Mouse (Mus musculus) neural tube, embryonic 13.5 days (tissue): Measurements from ENCODE around the gene Tax1bp3. TPM values are rescaled to one million over a fixed set of nuclear protein-coding genes. Genes with fewer than 3 reads are reported as not detected.

Experiments
- ATAC-seq: fragments of 200-750 bp; cut with Nextera tagmentation; 2 replicates; pipeline ENCODE4 v1.8.0; 2017; ENCODE audit warnings: low read depth, mild to moderate bottlenecking, moderate TSS enrichment, moderate library complexity
- H3K27ac ChIP-seq: fragments of 300-500 bp; sonication (generic); replicated peaks from 2 replicates; pipeline ENCODE4 v1.5.1; 2015; ENCODE audit warnings: moderate library complexity, mild to moderate bottlenecking, inconsistent platforms
- H3K27me3 ChIP-seq: fragments of 300-500 bp; sonication (generic); 2 replicates; pipeline ENCODE4 v1.6.1; 2015; ENCODE audit warnings: mild to moderate bottlenecking, inconsistent platforms
- H3K36me3 ChIP-seq: fragments of 300-500 bp; sonication (generic); 2 replicates; pipeline ENCODE4 v1.6.1; 2015; ENCODE audit warnings: mild to moderate bottlenecking, inconsistent platforms
- H3K4me1 ChIP-seq: fragments of 300-500 bp; sonication (generic); replicated peaks from 2 replicates; pipeline ENCODE4 v1.6.1; 2015; ENCODE audit warnings: inconsistent platforms
- H3K4me2 ChIP-seq: fragments of 300-500 bp; sonication (generic); 2 replicates; pipeline ENCODE4 v1.6.1; 2015; ENCODE audit warnings: inconsistent platforms, mild to moderate bottlenecking, moderate library complexity
- H3K4me3 ChIP-seq: fragments of 300-500 bp; sonication (generic); 2 replicates; pipeline ENCODE4 v1.5.1; 2015; ENCODE audit warnings: mild to moderate bottlenecking, inconsistent platforms
- H3K9ac ChIP-seq: fragments of 300-500 bp; sonication (generic); 2 replicates; pipeline ENCODE4 v1.6.1; 2015; ENCODE audit warnings: moderate library complexity, mild to moderate bottlenecking, inconsistent platforms
- H3K9me3 ChIP-seq: fragments of 300-500 bp; sonication (generic); 2 replicates; pipeline ENCODE4 v1.6.1; 2016; ENCODE audit warnings: inconsistent platforms
- WGBS: fragments of 180-500 bp; shearing (Covaris S2); methylation state at CpG from one replicate; pipeline ENCODE4 v1.1.7; 2015; 5-methylcytosine and 5-hydroxymethylcytosine counted together
- polyA plus RNA-seq: library from polyadenylated mRNA; unstranded; fragments of >200 nt; fragmentation: Nextera tagmentation; extraction: Ambion mirVana; gene quantifications from 2 replicates; pipeline ENCODE4 v1.2.1, GENCODE M21; 2015

The Tax1bp3 gene
- 190 and 197 TPM in 2 replicates for polyA plus RNA-seq

GRCm38 (mm10) chr11:73176608-73177508, at the start of gene Tax1bp3, which contains the start of gene Emc6:
TSS of gene Tax1bp3 (plus strand) at chr11:73177083.
TSS of gene Emc6 (minus strand) at chr11:73177037.
- Histone ChIP-seq H3K36me3 (peaks cover 30% of the 10 kb centered on the region), H3K4me3 (peak within 1 kb of the TSS; percentile 96), H3K9me3 (no peaks in the 10 kb centered on the region), H3K27ac (peak within 1 kb of the TSS; percentile 91), H3K9ac (peak within 1 kb of the TSS; percentile 96), H3K4me1 (peaks cover 55% of the 10 kb centered on the region), H3K27me3 (no peaks in the 10 kb centered on the region), H3K4me2 (peak within 1 kb of the TSS; percentile 88)
- ATAC-seq: peak; percentile 98
- under 1% methylated on average over 81 of the region's 81 CpGs for WGBS

DNA sequence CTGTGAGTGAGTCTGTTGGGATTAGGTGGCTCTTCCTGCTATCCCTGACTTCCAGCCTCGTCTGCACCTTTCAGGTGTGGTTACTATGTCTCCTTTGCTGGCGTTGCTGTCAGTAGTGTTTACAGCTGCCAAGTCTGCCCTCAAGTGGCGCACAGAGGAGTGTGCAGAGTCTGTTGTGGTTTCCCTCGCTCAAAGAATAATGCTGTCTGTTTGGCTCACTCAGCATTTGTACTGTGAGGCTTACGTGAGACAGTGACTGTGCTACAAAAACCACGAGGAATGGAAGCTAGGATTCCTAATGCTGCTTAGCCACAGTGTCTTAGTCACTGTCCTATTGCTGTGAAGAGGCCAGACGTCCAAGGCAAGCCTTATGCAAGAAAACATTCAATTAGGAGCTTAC, 45.9 kb upstream of the Tax1bp3 start:
- Histone ChIP-seq H3K4me2 (no peak overlapping the region), H3K4me3 (no peak overlapping the region), H3K36me3 (no peaks in the 10 kb centered on the region), H3K27ac (no peak overlapping the region), H3K27me3 (no peaks in the 10 kb centered on the region), H3K4me1 (peaks cover 11% of the 10 kb centered on the region), H3K9ac (no peak overlapping the region), H3K9me3 (no peaks in the 10 kb centered on the region)
- no peak for ATAC-seq
- 82% methylated on average over 7 of the region's 7 CpGs for WGBS

DNA sequence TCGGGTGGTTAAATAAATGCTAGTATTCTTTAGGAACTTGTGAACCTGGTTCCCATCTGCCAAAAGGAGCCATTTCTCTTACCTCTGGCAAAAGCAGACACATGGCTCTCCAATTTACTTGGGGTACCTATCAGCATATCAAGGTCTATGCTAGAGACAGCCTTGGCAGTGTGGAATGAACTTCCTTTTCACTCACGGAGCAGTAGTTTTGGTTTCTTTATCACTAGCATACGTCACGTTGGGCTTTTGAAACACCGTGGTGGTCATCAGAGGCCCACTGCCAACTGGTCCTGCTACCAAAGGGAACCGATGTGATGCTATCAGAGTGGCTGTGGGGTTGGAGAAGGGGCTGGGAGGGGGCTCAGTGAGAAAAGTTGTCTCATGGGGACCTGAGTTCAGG, 43.9 kb upstream of the Tax1bp3 start:
- H3K27me3 ChIP-seq: no peaks in the 10 kb centered on the region
- peaks cover 26% of the 10 kb centered on the region for H3K4me1 ChIP-seq
- no peak for ATAC-seq
- H3K4me3 ChIP-seq: no peak overlapping the region
- H3K36me3 ChIP-seq: no peaks in the 10 kb centered on the region
- H3K9me3 ChIP-seq: no peaks in the 10 kb centered on the region
- H3K4me2 ChIP-seq: no peak overlapping the region
- no peak overlapping the region for H3K27ac ChIP-seq
- H3K9ac ChIP-seq: no peak overlapping the region
- 96% methylated on average over 6 of the region's 6 CpGs for WGBS

DNA sequence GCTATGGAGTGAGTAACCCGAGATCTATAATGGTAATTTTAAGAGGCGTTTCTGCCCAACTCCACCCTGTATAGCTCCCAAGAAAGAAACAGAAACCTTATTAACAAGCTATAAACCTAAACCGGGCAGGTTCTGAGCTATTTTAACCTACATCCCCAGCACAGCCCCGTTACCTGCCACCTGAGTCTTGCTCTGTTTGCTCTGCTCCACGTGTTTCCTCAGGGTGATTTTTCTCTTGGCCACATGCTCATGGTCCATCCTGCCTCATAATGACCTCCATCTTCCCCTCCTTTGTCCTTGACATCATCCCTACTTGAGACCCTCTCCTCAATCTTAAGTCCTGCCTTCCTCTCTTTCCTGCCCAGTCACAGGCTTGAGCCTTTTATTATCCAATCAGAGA, 42.7 kb upstream of the Tax1bp3 start:
- Histone ChIP-seq H3K4me2 (no peak overlapping the region), H3K4me1 (peaks cover 31% of the 10 kb centered on the region), H3K9ac (no peak overlapping the region), H3K4me3 (no peak overlapping the region), H3K27ac (no peak overlapping the region), H3K9me3 (no peaks in the 10 kb centered on the region), H3K36me3 (no peaks in the 10 kb centered on the region), H3K27me3 (no peaks in the 10 kb centered on the region)
- 91% methylated on average over 5 of the region's 5 CpGs for WGBS
- no peak for ATAC-seq

DNA sequence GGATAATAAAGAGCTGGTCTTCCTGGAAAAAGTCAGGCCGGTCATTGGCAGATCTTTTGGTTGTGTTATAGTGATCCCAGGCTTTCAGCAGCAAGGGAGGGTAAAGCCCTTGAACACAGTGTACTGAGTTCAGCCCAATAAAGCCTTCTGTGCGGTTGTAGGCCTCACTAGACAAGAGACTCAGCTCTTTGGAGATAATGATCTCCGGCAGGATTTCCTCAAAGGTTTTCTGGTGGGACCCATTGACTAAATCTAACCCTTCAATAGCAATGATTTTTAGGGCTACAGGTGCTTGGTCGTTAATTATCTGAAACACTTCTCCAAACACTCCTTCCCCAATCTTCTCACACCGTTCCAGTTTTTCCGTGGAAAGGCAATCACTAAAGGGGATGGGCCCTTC, 40.3 kb upstream of the Tax1bp3 start:
- Histone ChIP-seq H3K4me3 (peak overlapping the region; percentile 69), H3K4me1 (peaks cover 31% of the 10 kb centered on the region), H3K9ac (no peak overlapping the region), H3K9me3 (no peaks in the 10 kb centered on the region), H3K4me2 (peak overlapping the region; percentile 81), H3K27ac (no peak overlapping the region), H3K36me3 (no peaks in the 10 kb centered on the region), H3K27me3 (no peaks in the 10 kb centered on the region)
- no peak for ATAC-seq
- 59% methylated on average over 6 of the region's 6 CpGs for WGBS

DNA sequence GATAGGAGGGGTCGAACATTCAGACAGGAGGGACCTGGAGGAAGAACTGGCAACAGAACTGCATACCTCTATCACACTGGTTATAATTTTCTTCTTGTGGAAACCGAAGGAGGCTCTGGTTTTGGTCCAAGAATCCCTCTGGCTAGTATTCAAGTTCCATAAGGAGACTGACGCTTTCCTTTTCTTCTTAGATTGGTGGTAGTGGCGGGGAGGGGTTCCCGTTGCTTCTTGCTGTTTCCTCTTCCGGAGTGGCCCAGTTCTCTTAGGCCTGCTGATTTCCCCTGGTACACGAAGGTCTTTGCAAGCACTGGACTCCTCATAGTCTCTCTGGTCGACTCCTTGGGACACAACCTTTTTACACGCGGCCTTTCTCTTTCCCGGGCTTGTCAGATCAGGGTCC, 39.8 kb upstream of the Tax1bp3 start:
- no peak for ATAC-seq
- H3K27ac ChIP-seq: no peak overlapping the region
- peak overlapping the region; percentile 69 for H3K4me3 ChIP-seq
- WGBS: 31% methylated on average over 10 of the region's 11 CpGs
- H3K9ac ChIP-seq: peak overlapping the region; percentile 74
- H3K36me3 ChIP-seq: no peaks in the 10 kb centered on the region
- peak overlapping the region; percentile 81 for H3K4me2 ChIP-seq
- H3K4me1 ChIP-seq: peaks cover 31% of the 10 kb centered on the region
- no peaks in the 10 kb centered on the region for H3K27me3 ChIP-seq
- H3K9me3 ChIP-seq: no peaks in the 10 kb centered on the region

GRCm38 (mm10) chr11:73137591-73138501, 39.0 kb upstream of the Tax1bp3 start, which contains the start of gene Haspin:
TSS of gene Haspin (minus strand) at chr11:73138294.
- Histone ChIP-seq H3K27ac (no peak within 1 kb of the TSS), H3K9me3 (no peaks in the 10 kb centered on the region), H3K4me2 (peak within 1 kb of the TSS; percentile 81), H3K27me3 (no peaks in the 10 kb centered on the region), H3K4me1 (peaks cover 31% of the 10 kb centered on the region), H3K9ac (peak within 1 kb of the TSS; percentile 74), H3K4me3 (peak within 1 kb of the TSS; percentile 69), H3K36me3 (no peaks in the 10 kb centered on the region)
- ATAC-seq: peak; percentile 96
- under 1% methylated on average over 80 of the region's 84 CpGs for WGBS

GRCm38 (mm10) chr11:73144261-73144681, 32.6 kb upstream of the Tax1bp3 start:
- H3K27ac ChIP-seq: no peak overlapping the region
- no peak overlapping the region for H3K4me2 ChIP-seq
- H3K27me3 ChIP-seq: no peaks in the 10 kb centered on the region
- H3K4me3 ChIP-seq: no peak overlapping the region
- no peak overlapping the region for H3K9ac ChIP-seq
- no peak for ATAC-seq
- H3K9me3 ChIP-seq: no peaks in the 10 kb centered on the region
- H3K36me3 ChIP-seq: no peaks in the 10 kb centered on the region
- WGBS: 72% methylated on average over 1 of the region's 1 CpGs
- H3K4me1 ChIP-seq: no peaks in the 10 kb centered on the region

DNA sequence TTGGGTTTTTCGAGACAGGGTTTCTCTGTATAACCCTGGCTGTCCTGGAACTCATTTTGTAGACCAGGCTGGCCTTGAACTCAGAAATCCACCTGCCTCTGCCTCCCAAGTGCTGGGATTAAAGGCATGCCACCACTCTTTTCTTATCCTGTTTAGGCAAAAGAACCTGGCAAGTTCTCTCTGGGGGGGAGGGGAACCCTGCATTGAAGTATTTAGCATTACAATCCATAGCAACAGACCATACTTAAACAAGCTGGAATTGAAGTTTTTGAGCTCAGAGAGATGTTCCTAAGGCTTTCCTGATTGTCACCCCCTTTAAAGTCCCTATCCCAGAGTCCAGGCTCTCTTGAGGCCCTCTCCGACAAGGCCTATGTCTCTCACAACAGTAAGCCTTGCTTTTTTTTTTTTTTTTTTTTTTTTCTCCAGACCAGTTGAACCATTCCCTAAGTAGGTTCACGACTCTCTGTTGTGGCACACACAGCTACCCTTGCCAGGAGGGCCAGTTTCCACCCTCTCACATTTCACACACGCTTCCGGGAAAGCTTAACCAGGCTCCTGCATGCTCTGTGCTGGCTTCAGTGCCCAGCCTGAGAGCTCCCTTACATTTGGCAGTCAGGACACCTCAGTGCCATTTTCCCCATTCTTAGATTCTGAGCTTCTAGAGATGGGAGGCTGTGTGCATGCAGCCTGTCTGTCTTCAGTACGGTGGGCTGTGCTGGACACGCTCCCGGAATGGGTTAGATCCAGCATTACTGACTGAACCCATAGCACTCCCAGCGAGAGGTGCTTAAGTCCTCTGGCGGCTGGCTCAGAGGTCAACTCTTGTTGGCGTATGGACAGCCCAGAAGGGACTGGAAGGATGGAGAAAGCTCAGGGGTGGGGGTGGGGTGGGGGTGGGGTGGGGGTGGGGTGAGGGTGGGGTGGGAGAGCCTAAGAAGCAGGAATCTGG, 30.6 kb upstream of the Tax1bp3 start:
- no peaks in the 10 kb centered on the region for H3K27me3 ChIP-seq
- H3K36me3 ChIP-seq: no peaks in the 10 kb centered on the region
- no peak overlapping the region for H3K27ac ChIP-seq
- no peaks in the 10 kb centered on the region for H3K9me3 ChIP-seq
- no peak overlapping the region for H3K4me2 ChIP-seq
- no peak overlapping the region for H3K9ac ChIP-seq
- H3K4me1 ChIP-seq: no peaks in the 10 kb centered on the region
- no peak overlapping the region for H3K4me3 ChIP-seq
- no peak for ATAC-seq
- WGBS: 58% methylated on average over 10 of the region's 11 CpGs

DNA sequence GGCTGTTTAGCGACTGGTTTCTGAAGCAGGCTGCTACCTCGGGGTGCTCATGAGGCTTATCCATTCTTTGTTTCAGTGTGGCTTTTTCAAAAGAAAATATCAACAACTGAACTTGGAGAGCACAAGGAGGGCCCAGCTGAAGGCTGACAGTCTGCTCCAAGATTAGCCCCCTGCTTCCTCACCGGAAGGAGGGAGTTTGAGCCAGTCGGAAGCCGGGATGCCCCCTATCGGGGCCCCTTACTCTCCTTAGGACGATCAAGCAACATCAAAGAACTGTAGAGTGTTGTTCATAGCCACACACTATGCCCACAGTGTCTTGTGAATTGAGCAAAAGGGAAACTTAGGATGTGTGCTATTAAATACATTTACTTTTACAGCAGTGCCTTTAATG, 29.9 kb upstream of the Tax1bp3 start:
- 66% methylated on average over 7 of the region's 7 CpGs for WGBS
- Histone ChIP-seq H3K9ac (no peak overlapping the region), H3K4me2 (no peak overlapping the region), H3K27ac (no peak overlapping the region), H3K9me3 (no peaks in the 10 kb centered on the region), H3K27me3 (no peaks in the 10 kb centered on the region), H3K4me1 (no peaks in the 10 kb centered on the region), H3K4me3 (no peak overlapping the region), H3K36me3 (no peaks in the 10 kb centered on the region)
- ATAC-seq: no peak

GRCm38 (mm10) chr11:73148209-73148608, 28.7 kb upstream of the Tax1bp3 start:
- no peak for ATAC-seq
- no peak overlapping the region for H3K4me2 ChIP-seq
- H3K36me3 ChIP-seq: no peaks in the 10 kb centered on the region
- 81% methylated on average over 9 of the region's 9 CpGs for WGBS
- H3K4me1 ChIP-seq: no peaks in the 10 kb centered on the region
- H3K9me3 ChIP-seq: no peaks in the 10 kb centered on the region
- no peak overlapping the region for H3K27ac ChIP-seq
- H3K9ac ChIP-seq: no peak overlapping the region
- no peaks in the 10 kb centered on the region for H3K27me3 ChIP-seq
- H3K4me3 ChIP-seq: no peak overlapping the region
